Mouse (Mus musculus) megakaryocyte, embryonic 14.5 days (primary cell): ENCODE results near the gene Trap1.

Source experiments
- FLI1 ChIP-seq: IDR thresholded peaks from 2 replicates; pipeline ENCODE4 v1.6.1; 2012; ENCODE audit warnings: low read length, inconsistent platforms, mixed read lengths
- GATA1 ChIP-seq: IDR thresholded peaks from 3 replicates; pipeline ENCODE4 v1.6.1; 2012; ENCODE audit warnings: mixed read lengths, low read length, inconsistent platforms, borderline replicate concordance

DNA sequence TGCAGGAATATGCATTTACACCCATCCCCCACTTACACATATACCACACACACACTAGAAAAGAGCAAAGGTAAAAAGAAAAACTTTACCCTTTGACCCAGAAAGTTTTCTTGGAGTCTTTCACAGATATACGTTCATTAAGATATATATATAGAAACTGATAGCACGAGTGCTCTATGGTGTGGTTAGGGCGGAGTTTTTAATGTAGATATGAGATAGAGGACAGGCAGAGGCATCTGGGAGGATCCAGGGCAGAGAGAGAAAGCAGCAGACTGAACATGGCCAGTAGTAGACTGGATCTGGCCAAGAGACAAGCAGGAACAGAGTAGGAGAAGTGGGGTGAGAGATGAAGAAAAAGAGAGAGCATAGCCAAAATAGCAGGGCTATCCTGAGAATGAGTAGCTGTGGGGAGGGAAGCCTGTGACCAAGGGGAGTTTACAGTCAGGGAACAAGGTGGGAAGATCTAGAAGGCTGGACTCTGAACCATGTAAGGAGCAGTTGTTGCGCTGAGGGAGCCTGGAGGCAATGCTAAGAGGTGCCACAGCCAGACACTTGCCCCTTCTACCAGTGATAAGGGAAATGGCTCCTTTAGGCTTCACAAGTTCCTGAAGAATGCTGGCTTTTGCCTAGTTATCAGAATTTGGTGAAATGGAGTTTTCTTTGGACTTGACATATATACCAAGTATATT lies 64.6 kb downstream of the Trap1 start:
- TF ChIP-seq GATA1, result no peak
- TF ChIP-seq FLI1, result no peak
